Mouse (Mus musculus) neural tube, embryonic 14.5 days (tissue): ENCODE measurements around the gene Calb2. TPM values are rescaled to one million over a fixed set of nuclear protein-coding genes. Genes with fewer than 3 reads are reported as not detected.

Experiments
- ATAC-seq: fragments of 200-750 bp; cut with Nextera tagmentation; 2 replicates; pipeline ENCODE4 v1.8.0; 2017; ENCODE audit warnings: low read depth, mild to moderate bottlenecking, moderate TSS enrichment, moderate library complexity
- H3K27ac ChIP-seq: fragments of 300-500 bp; sonication (generic); 2 replicates; pipeline ENCODE4 v1.5.1; 2014; ENCODE audit warnings: low read depth, mild to moderate bottlenecking, control low read depth, low read length, moderate library complexity, mixed read lengths
- H3K27me3 ChIP-seq: fragments of 300-500 bp; sonication (generic); 2 replicates; pipeline ENCODE4 v1.6.1; 2014; ENCODE audit warnings: low read length; ENCODE audit not compliant: control insufficient read depth, insufficient read depth
- H3K36me3 ChIP-seq: fragments of 300-500 bp; sonication (generic); 2 replicates; pipeline ENCODE4 v1.6.1; 2014; ENCODE audit warnings: low read length, mixed read lengths; ENCODE audit not compliant: control insufficient read depth, insufficient read depth
- H3K4me1 ChIP-seq: fragments of 300-500 bp; sonication (generic); 2 replicates; pipeline ENCODE4 v1.6.1; 2014; ENCODE audit warnings: low read length; ENCODE audit not compliant: control insufficient read depth, insufficient read depth
- H3K4me2 ChIP-seq: fragments of 300-500 bp; sonication (generic); 2 replicates; pipeline ENCODE4 v1.6.1; 2014; ENCODE audit warnings: mild to moderate bottlenecking, low read depth, low read length, control low read depth
- H3K4me3 ChIP-seq: fragments of 300-500 bp; sonication (generic); 2 replicates; pipeline ENCODE4 v1.5.1; 2014; ENCODE audit warnings: low read depth, low read length, control low read depth, mixed read lengths
- H3K9ac ChIP-seq: fragments of 300-500 bp; sonication (generic); replicated peaks from 2 replicates; pipeline ENCODE4 v1.6.1; 2014; ENCODE audit warnings: low read depth, mild to moderate bottlenecking, control low read depth, low read length, mixed read lengths
- H3K9me3 ChIP-seq: fragments of 300-500 bp; sonication (generic); 2 replicates; pipeline ENCODE4 v1.6.1; 2016; ENCODE audit warnings: low read length; ENCODE audit not compliant: control insufficient read depth
- WGBS: fragments of 180-500 bp; shearing (Covaris S2); extraction: QIAGEN DNeasy Blood & Tissue Kit; methylation state at CpG from one replicate; pipeline ENCODE4 v1.1.7; 2014; 5-methylcytosine and 5-hydroxymethylcytosine counted together
- polyA plus RNA-seq: library from polyadenylated mRNA; unstranded; fragments of >200 nt; fragmentation: Nextera tagmentation; extraction: Ambion mirVana; gene quantifications from 2 replicates; pipeline ENCODE4 v1.2.1, GENCODE M21; 2014

The Calb2 gene
- polyA plus RNA-seq, 1 experiment from 2014 or later = 42.7 TPM

DNA sequence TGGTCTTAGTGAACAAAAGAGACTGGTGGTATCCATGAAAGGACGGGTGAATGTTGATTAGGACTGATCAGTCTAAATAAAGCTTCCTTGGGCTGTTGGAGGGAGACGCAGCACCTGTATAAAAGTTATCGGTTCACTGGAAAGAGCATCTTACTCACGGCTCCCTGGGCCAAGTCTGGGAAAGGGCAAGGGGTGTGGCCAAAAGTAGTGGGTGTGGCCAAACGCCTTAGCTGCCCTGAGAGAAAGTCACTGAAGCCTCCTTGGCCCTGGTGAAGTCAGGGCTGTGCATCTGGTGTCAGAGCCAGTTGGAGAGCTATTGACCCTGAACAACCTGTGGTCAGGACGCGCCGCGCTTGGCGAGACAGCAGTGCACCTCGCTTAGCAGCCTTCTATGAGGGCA is 15.7 kb upstream of the Calb2 start:
- no peak for ATAC-seq
- no peak overlapping the region for H3K4me3 ChIP-seq
- WGBS = 27% methylated on average over 11 of the region's 11 CpGs
- H3K9me3 ChIP-seq = no peaks in the 10 kb centered on the region
- no peaks in the 10 kb centered on the region for H3K4me1 ChIP-seq
- H3K9ac ChIP-seq = no peak overlapping the region
- no peaks in the 10 kb centered on the region for H3K27me3 ChIP-seq
- H3K4me2 ChIP-seq = no peak overlapping the region
- H3K36me3 ChIP-seq = no peaks in the 10 kb centered on the region
- H3K27ac ChIP-seq = no peak overlapping the region

DNA sequence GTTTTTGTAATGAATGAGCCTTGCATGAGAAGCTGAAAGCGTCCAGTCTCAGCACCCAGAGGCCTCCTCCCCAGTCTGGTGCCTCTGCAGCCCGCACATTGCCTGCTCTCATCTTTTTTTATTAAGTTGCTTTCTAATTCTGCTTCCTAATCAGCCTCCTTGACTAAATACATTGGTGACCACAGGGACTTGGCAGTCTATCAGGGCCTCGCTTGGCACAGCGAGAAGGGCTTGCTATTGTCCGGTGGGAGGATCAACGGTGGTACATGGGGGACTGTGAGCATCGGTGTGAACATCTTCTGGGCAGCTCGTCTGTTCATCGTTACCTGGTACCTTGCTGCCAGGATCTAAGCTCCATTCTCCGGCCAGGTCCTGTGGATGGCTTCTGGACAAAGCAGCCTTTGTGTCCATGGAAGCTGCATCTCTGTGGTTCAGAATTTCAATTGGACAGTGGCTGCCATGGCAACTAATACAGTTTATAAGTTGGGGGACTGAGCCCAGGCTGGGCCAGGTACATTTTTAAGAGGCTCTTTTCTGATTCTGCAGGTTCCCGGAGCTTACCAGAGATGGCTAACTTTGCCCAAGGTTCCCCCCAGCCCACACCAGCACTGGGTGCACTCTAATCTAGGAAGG is 14.8 kb upstream of the Calb2 start:
- no peak overlapping the region for H3K4me3 ChIP-seq
- H3K4me2 ChIP-seq = no peak overlapping the region
- H3K9me3 ChIP-seq = no peaks in the 10 kb centered on the region
- H3K4me1 ChIP-seq = no peaks in the 10 kb centered on the region
- H3K27ac ChIP-seq = no peak overlapping the region
- H3K36me3 ChIP-seq = no peaks in the 10 kb centered on the region
- H3K9ac ChIP-seq = no peak overlapping the region
- H3K27me3 ChIP-seq = no peaks in the 10 kb centered on the region
- 63% methylated on average over 11 of the region's 11 CpGs for WGBS
- no peak for ATAC-seq

DNA sequence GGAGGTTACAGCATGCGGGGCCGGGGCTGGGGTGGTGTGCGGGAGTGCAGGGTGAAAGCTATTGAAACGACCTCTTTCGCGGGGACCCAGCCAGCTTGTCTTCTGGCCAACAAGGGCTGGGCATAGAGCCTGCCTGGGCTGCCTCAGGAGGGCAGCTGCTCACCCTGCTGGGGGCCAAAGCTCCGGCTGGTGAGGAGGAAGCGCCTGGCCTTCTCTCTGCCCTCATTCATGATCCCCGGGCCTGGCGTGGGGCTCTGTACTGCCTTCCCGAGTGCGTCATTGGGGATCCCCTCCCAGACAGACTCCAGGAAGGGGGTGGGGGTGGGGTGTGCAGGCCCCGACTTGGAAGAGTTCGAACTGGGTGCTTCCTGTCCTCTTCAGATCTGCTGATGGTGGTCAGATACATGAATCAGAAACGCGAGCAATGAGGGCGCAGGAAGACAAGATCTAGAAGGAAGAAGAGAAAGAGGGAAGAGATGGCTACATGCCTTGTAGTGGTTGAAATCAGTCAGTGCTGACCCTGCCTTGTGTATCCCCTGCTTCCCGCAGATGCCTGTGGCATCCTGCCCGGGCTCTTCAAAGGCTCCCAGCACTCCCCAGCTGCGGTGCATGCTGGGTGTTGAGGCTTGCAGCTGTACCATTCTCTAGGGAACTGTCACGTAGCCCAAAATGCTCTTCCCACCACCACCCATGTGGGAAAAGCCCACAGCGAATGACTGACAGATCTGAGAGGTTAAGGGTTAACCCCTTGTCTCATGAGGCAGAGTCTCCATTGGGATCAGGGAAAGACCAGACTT is 9.5 kb upstream of the Calb2 start:
- WGBS = 26% methylated on average over 22 of the region's 22 CpGs
- Histone ChIP-seq H3K4me2 (no peak overlapping the region), H3K27me3 (no peaks in the 10 kb centered on the region)

GRCm38 (mm10) chr8:110174826-110175225 is 6.8 kb upstream of the Calb2 start:
- H3K4me2 ChIP-seq = no peak overlapping the region
- H3K27me3 ChIP-seq = no peaks in the 10 kb centered on the region
- H3K27ac ChIP-seq = no peak overlapping the region
- no peak for ATAC-seq
- H3K4me1 ChIP-seq = no peaks in the 10 kb centered on the region
- 91% methylated on average over 4 of the region's 4 CpGs for WGBS
- H3K9me3 ChIP-seq = no peaks in the 10 kb centered on the region
- H3K9ac ChIP-seq = no peak overlapping the region
- H3K36me3 ChIP-seq = no peaks in the 10 kb centered on the region
- no peak overlapping the region for H3K4me3 ChIP-seq

More for the DNA sequence above, 9.5 kb upstream of the Calb2 start:
- H3K4me1 ChIP-seq = no peaks in the 10 kb centered on the region
- peak; percentile 69; the same call in 1 of the 2 replicates for ATAC-seq
- H3K4me3 ChIP-seq = no peak overlapping the region
- H3K9me3 ChIP-seq = no peaks in the 10 kb centered on the region
- no peaks in the 10 kb centered on the region for H3K36me3 ChIP-seq
- H3K9ac ChIP-seq = no peak overlapping the region
- H3K27ac ChIP-seq = no peak overlapping the region

- no peak overlapping the region for H3K27ac ChIP-seq
- H3K4me1 ChIP-seq = no peaks in the 10 kb centered on the region
- no peak overlapping the region for H3K4me3 ChIP-seq
- H3K9ac ChIP-seq = no peak overlapping the region
- H3K27me3 ChIP-seq = peaks cover 13% of the 10 kb centered on the region
- WGBS = 55% methylated on average over 6 of the region's 6 CpGs
- no peaks in the 10 kb centered on the region for H3K36me3 ChIP-seq
- no peaks in the 10 kb centered on the region for H3K9me3 ChIP-seq
- no peak overlapping the region for H3K4me2 ChIP-seq
- no peak for ATAC-seq
Observed at GRCm38 (mm10) chr8:110172161-110172560, 4.2 kb upstream of the Calb2 start.

DNA sequence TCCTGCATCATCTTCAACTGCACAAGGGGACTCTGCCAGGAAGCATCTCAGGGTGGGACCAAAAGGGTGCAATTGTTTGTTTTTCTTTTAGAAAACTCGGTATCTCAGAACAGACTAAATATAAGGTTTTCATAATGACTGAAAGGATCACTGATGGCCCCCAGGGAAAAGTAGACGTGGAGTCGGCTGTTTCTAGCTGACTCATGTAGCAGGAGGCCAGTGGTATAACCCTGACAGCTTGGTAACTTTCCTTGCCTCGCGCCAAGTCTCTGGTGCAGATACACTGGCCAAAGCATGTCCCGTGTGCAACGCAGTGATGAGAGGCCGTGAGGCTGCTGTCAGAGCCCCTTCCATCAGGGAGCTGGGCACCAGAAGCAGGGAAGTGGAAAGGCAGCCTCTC is 1.7 kb downstream of the Calb2 start:
- peaks cover 13% of the 10 kb centered on the region for H3K27me3 ChIP-seq
- no peaks in the 10 kb centered on the region for H3K9me3 ChIP-seq
- 81% methylated on average over 8 of the region's 8 CpGs for WGBS
- H3K4me1 ChIP-seq = no peaks in the 10 kb centered on the region
- no peak overlapping the region for H3K4me3 ChIP-seq
- no peak overlapping the region for H3K9ac ChIP-seq
- H3K4me2 ChIP-seq = no peak overlapping the region
- no peaks in the 10 kb centered on the region for H3K36me3 ChIP-seq
- H3K27ac ChIP-seq = no peak overlapping the region
- ATAC-seq = no peak

GRCm38 (mm10) chr8:110162007-110162406 is 6.0 kb downstream of the Calb2 start:
- H3K4me2 ChIP-seq = no peak overlapping the region
- no peaks in the 10 kb centered on the region for H3K36me3 ChIP-seq
- H3K27me3 ChIP-seq = no peaks in the 10 kb centered on the region
- H3K4me3 ChIP-seq = no peak overlapping the region
- H3K4me1 ChIP-seq = no peaks in the 10 kb centered on the region
- no peak overlapping the region for H3K9ac ChIP-seq
- no peaks in the 10 kb centered on the region for H3K9me3 ChIP-seq
- 80% methylated on average over 6 of the region's 6 CpGs for WGBS
- ATAC-seq = no peak
- no peak overlapping the region for H3K27ac ChIP-seq

- Histone ChIP-seq H3K4me2 (0 out of 2 replicates have a peak overlapping the region, but pooled peaks have one; percentile 16), H3K9ac (no peak overlapping the region), H3K9me3 (no peaks in the 10 kb centered on the region), H3K36me3 (no peaks in the 10 kb centered on the region), H3K4me1 (no peaks in the 10 kb centered on the region), H3K4me3 (no peak overlapping the region), H3K27ac (no peak overlapping the region), H3K27me3 (no peaks in the 10 kb centered on the region)
- ATAC-seq = no peak
- WGBS = 72% methylated on average over 6 of the region's 6 CpGs
Observed at GRCm38 (mm10) chr8:110152951-110153350, 15.1 kb downstream of the Calb2 start.

DNA sequence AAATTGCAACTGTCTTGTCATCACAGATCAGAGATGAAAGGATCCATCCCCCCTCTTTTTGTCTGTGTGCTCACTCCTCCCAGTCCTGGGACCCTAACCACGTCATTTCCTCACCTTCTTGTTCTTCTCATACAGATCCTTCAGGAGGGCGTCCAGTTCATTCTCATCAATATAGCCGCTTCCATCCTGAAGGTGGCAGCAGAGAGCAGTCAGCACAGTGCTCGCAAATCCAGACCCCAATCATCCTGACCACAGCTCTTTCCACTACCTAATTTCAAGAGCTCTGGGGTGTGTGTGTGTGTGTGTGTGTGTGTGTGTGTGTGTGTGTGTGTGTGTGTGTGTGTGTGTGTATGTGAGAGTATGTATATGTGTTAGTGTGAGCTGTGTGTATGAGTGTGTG is 22.5 kb downstream of the Calb2 start:
- WGBS = 2% methylated on average over 4 of the region's 4 CpGs
- Histone ChIP-seq H3K27me3 (no peaks in the 10 kb centered on the region), H3K27ac (no peak overlapping the region), H3K9me3 (no peaks in the 10 kb centered on the region), H3K4me2 (no peak overlapping the region), H3K9ac (no peak overlapping the region), H3K4me3 (no peak overlapping the region), H3K4me1 (no peaks in the 10 kb centered on the region), H3K36me3 (no peaks in the 10 kb centered on the region)
- ATAC-seq = peak; percentile 71; the same call in 1 of the 2 replicates
